Mouse (Mus musculus): ENCODE measurements around the gene Gpatch1. TPM values are rescaled to one million over a fixed set of nuclear protein-coding genes. Genes with fewer than 3 reads are reported as not detected.
"Not testable (repeated sequence)": the region's sequence is repeated elsewhere in the genome, so short reads cannot be mapped to it uniquely, and the experiment has no call there.

Gpatch1 gene
- total RNA-seq, 1 experiment from 2014 or later: 19.0 TPM

GRCm38 (mm10) chr7:35258294-35258693, 59.9 kb downstream of the Gpatch1 start:
- ATAC-seq (replicated peaks; ENCODE audit: low read depth, poor library complexity, severe bottlenecking): no peak

- peak; percentile 56 for ATAC-seq (replicated peaks; ENCODE audit: low read depth, poor library complexity, severe bottlenecking)
Measured at GRCm38 (mm10) chr7:35252041-35252558, 66.1 kb downstream of the Gpatch1 start.

- not testable (repeated sequence) for ATAC-seq (replicated peaks; ENCODE audit: low read depth, poor library complexity, severe bottlenecking)
Measured at GRCm38 (mm10) chr7:35237935-35238334, 80.3 kb downstream of the Gpatch1 start.

- ATAC-seq (replicated peaks; ENCODE audit: low read depth, poor library complexity, severe bottlenecking): peak; percentile 58
Measured at GRCm38 (mm10) chr7:35235308-35235707, 82.9 kb downstream of the Gpatch1 start.

- peak; percentile 86 for ATAC-seq (replicated peaks; ENCODE audit: low read depth, poor library complexity, severe bottlenecking)
Measured at GRCm38 (mm10) chr7:35234361-35235245, 83.6 kb downstream of the Gpatch1 start.

GRCm38 (mm10) chr7:35233861-35234260, 84.4 kb downstream of the Gpatch1 start:
- ATAC-seq (replicated peaks; ENCODE audit: low read depth, poor library complexity, severe bottlenecking): no peak

GRCm38 (mm10) chr7:35232796-35233455, 85.3 kb downstream of the Gpatch1 start:
- ATAC-seq (replicated peaks; ENCODE audit: low read depth, poor library complexity, severe bottlenecking): no peak

GRCm38 (mm10) chr7:35230333-35230732, 87.9 kb downstream of the Gpatch1 start:
- ATAC-seq (replicated peaks; ENCODE audit: low read depth, poor library complexity, severe bottlenecking): no peak

Other genes with a start within 250 kb of the Gpatch1 start
- gene Cebpa, start 199.1 kb downstream of the Gpatch1 start, total RNA-seq (2017): 14.3 and 19.7 TPM in 2 replicates
- not detected in 2 replicates for gene Slc7a10, start 132.1 kb downstream of the Gpatch1 start, total RNA-seq (2017)
- 0.14 TPM in 1 of 2 replicates, not detected in the other for gene Lrp3, start 102.9 kb downstream of the Gpatch1 start, total RNA-seq (2017)
- 0.46 TPM in 1 of 2 replicates, not detected in the other for gene Rhpn2, start 15.7 kb upstream of the Gpatch1 start, total RNA-seq (2017)
- gene Faap24, start 78.4 kb upstream of the Gpatch1 start, total RNA-seq (2017): 12.1 and 12.5 TPM in 2 replicates
- gene Cep89, start 78.6 kb upstream of the Gpatch1 start, total RNA-seq (2017): 10.1 and 10.6 TPM in 2 replicates
- not detected in 2 replicates for gene Slc7a9, start 130.4 kb upstream of the Gpatch1 start, total RNA-seq (2017)
- gene Tdrd12, start 219.3 kb upstream of the Gpatch1 start, total RNA-seq (2017): not detected in 2 replicates
- 50.9 and 53.3 TPM in 2 replicates for gene Nudt19, start 237.9 kb upstream of the Gpatch1 start, total RNA-seq (2017)